Mouse (Mus musculus) left cerebral cortex, adult 2 months (tissue): ENCODE results near the gene Creg2. TPM values are rescaled to one million over a fixed set of nuclear protein-coding genes. Genes with fewer than 3 reads are reported as not detected.
"Not testable (repeated sequence)": the region's sequence is repeated elsewhere in the genome, so short reads cannot be mapped to it uniquely, and the experiment has no call there.

Experiments
- DNase-seq, 2 experiments: peaks; one replicate each; pipeline ENCODE4 v3.0.0; 2021 to 2022; ENCODE audit warnings: low spot score in 2 of 2, mixed read lengths in 1 of 2; ENCODE audit errors: extremely low spot score in 1 of 2
- H3K27ac ChIP-seq: fragments of 200-600 bp; 2 replicates; pipeline ENCODE4 v1.8.1; 2022
- H3K4me3 ChIP-seq: fragments of 200-600 bp; 2 replicates; pipeline ENCODE4 v1.8.1; 2022
- CTCF ChIP-seq: fragments of 200-600 bp; IDR thresholded peaks from 2 replicates; pipeline ENCODE4 v1.8.1; 2022; ENCODE audit warnings: antibody characterized with exemption, mild to moderate bottlenecking, moderate library complexity
- intact Hi-C: fragments of 180-260 bp; cut with DNase I; formaldehyde crosslinking; loops from one replicate; pipeline ENCODE4 v1.15.1; 2025
- total RNA-seq, 2 experiments: library from RNA; stranded (reverse); gene quantifications; 2 replicates each; pipeline ENCODE4 v1.2.3; 2021

The Creg2 gene
- total RNA-seq, 2 experiments from 2014 or later, result 81.1 to 90.6 TPM

DNA sequence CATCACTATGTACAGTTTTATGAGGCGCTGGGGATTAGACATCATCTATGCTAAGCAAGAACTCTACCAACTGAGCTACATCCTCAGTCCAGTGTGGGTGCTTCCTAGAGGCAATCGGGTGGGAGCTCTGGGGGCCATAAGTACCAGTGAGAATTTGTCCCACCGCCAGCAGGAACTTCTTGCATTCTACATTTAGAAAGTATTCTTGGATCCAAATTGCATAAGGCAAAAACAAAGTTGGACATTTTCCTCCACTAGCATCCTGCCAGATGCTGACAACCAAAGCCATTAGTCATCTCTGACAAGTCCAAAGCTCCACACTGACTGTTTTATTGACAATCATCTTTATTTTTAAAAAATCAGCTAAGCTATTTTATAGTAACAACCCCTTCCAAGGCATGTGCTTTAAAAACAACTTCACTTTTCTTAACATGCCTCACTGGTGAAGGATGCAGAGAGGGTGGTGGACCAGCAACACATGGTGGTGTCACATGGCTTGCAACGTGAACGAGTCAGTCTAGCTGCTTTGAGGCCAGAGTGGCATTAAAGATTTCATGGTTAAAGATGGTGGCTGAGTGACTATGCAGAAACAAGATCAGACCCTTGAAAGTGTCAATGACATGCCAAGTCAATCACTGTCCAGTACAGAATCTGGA, 25.1 kb upstream of the Creg2 start:
- no peak for DNase-seq
- Histone ChIP-seq H3K27ac (no peak overlapping the region), H3K4me3 (no peak overlapping the region)
- intact Hi-C loops, result no loop called here
- no peak for TF ChIP-seq CTCF

DNA sequence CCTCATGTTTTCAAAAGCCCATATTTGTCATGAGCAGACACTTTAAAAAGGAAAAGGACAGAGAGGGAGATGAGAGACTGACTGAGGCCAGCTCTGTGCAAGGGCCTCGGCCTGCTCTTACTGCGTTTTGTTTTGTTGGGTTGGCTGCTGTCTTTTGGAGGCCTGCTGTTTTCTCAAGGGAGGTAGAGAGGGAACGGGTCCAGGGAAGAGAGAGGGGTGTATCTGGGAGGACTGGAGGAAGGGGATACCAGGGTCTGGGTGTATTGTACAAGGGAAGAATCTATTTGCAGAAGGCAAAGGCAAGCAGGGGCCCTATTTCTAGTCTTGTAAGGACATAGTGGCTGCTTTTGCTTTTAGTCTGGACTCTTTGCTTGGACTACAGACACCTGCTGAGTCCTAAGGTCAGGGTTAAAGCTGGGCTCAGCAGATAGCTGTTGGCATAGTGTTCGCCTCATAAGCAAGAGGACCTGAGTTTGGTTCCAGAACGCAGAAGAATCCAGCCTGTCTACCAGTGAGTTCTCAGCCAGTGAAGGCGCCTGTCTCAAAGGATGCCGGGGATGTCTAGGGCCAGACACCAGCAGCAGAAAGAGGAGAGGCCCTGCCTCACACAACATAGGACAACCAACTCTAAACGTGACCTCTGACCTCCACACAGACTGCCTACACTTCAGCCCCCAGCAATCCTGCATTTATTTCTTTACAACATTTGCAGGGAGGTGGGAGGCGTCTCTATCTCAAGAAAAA, 21.3 kb upstream of the Creg2 start:
- DNase-seq, result no peak
- Histone ChIP-seq H3K4me3 (no peak overlapping the region), H3K27ac (no peak overlapping the region)
- no peak for TF ChIP-seq CTCF
- intact Hi-C loops, result no loop called here

GRCm38 (mm10) chr1:39670211-39670935, 19.1 kb upstream of the Creg2 start:
- TF ChIP-seq CTCF, result no peak
- DNase-seq, result no peak
- Histone ChIP-seq H3K27ac (no peak overlapping the region), H3K4me3 (no peak overlapping the region)
- intact Hi-C loops, result no loop called here

DNA sequence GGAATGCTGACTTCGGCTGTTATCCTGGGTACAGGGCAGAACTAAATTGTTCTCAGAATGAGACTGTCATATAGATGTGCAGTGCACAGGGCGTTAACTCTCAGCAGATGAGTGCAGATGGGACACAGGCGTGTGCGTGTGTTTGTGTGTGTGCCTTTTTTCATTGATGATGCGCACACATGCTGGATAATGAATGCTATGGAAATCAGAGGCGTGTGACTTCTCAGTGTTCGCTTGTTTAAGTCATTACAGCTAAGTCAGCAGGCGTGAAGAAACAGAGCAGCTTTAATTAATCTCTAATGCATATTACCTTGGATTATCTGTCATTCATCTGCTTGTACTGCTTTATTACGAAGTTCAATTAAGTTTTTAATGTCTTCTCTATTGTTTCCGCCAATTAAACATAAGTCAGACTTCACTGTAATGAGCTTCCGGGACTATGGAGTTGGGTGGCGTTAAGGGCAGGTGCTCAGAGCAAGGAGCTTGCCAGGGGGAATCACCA, 15.5 kb upstream of the Creg2 start:
- H3K27ac ChIP-seq, result no peak overlapping the region
- TF ChIP-seq CTCF, result no peak
- intact Hi-C loops, result no loop called here
- DNase-seq, result no peak
- no peak overlapping the region for H3K4me3 ChIP-seq

GRCm38 (mm10) chr1:39664039-39664625, 12.9 kb upstream of the Creg2 start:
- Histone ChIP-seq H3K27ac (no peak overlapping the region), H3K4me3 (no peak overlapping the region)
- intact Hi-C loops, result no loop called here
- no peak for DNase-seq
- no peak; the same call in none of the 2 replicates for TF ChIP-seq CTCF

- Histone ChIP-seq H3K27ac (no peak overlapping the region), H3K4me3 (no peak overlapping the region)
- DNase-seq, result no peak
- no peak for TF ChIP-seq CTCF
- intact Hi-C loops, result no loop called here
These were observed 11.8 kb upstream of the Creg2 start for GRCm38 (mm10) chr1:39663050-39663449.

DNA sequence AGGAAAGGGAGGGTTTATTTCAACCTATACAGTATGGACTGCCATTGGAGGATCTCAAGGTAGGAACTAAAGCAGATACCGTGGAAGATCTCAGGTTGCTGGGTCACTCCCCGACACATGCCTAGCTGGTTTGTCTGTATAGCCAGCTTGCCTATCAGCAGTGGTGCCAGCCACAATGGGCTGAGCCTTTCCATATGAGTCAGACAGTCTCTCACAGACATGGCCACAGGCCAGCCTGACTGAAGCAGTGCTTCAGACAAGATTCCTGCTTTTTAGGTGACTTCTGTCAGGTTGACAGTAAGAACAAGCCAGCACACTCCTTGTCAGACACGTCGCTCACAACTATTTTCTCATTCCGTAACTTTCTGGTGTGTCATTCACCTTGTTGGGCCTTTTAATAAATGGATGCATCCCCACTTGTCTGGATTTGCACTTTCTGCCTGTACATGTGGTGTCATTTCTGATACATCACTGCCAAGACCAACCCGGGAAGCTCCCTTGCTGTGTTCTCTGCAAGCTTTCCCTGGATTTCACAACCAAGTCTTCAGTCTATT, 5.8 kb upstream of the Creg2 start:
- Histone ChIP-seq H3K4me3 (no peak overlapping the region), H3K27ac (no peak overlapping the region)
- intact Hi-C loops, result no loop called here
- no peak for TF ChIP-seq CTCF
- DNase-seq, result no peak

- intact Hi-C loops, result loop anchor here (5.0 kb wide), 2 partner anchors 78 to 118 kb away; partner anchors contain the start of gene Rnf149
- H3K27ac ChIP-seq, DNase-seq, H3K4me3 ChIP-seq: not testable (repeated sequence)
These were observed 3.6 kb upstream of the Creg2 start for GRCm38 (mm10) chr1:39654901-39655300.

DNA sequence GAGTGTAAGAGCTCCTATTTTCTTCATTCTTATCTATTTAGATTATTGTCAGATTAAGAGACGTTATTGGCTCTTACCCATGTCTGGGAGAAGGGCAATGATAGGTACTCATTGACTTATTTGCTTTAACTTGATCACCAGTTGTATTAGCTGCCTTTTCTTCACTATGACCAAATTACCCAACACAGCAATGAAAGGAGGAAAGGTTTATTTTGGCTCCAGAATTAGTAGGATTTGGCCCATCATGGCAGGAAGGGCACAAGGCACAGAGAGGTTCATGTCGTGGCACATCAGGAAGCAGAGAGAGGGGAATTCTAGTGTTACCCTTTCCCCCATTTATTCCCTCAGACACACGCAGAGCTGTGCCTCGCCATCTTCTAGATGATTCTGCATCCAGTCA, 1.8 kb upstream of the Creg2 start:
- no peak overlapping the region for H3K27ac ChIP-seq
- TF ChIP-seq CTCF, result no peak
- intact Hi-C loops, result loop anchor here (5.0 kb wide), 2 partner anchors 76 to 116 kb away; partner anchors contain the start of gene Rnf149
- DNase-seq, result no peak
- H3K4me3 ChIP-seq, result no peak overlapping the region

DNA sequence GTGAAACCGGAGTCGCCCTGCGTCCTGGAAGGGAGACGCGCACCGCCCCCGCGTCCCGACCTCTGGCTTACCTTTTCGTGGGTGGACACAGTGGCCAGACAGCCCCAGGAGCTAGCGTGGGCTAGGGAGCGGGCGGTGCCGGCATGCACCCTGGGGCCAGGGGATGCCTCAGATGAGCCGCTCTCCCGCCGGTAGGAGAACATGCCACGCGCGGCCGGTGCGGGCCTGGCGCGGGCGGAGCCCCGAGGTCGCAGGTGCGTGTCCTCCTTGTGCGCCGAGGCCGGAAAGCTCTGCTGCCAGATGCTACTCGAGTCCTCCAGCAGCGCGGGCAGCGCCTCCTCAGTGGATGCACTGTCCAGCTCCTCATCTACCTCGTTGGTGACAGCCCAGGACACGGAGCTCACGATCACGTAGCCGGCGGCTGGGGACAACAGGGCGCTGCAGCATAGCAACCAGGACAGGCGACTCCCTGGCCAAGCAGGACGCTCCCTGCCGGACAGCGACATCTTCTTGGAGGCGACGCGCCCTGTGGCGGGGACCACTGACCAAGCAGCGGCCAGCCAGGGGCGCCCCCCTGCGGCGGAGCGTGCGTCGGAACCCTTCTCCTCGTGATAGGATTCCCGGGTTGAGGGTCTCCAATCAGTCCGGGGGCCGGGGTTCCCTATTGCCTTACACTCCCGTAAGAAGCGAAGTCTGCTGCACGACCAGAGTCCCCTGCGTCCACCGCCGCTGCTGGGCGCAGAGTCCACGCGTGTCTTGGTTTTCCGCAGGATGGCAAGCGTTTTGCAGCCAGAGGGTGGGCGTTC, 636 bp downstream of the Creg2 start:
- peak; percentile 75 for TF ChIP-seq CTCF
- Histone ChIP-seq H3K4me3 (peak overlapping the region; percentile 93), H3K27ac (peak overlapping the region; percentile 93)
- DNase-seq, result peak; percentile 73 to 80
- intact Hi-C loops, result loop anchor here (1.0 to 5.0 kb wide), 5 partner anchors 35 to 252 kb away; partner anchors contain the start of gene Rnf149
